Mouse (Mus musculus) embryonic fibroblast, embryonic 13.5 days (primary cell): ENCODE results near the gene Cfap46.

ENCODE experiments used
- CTCF ChIP-seq: IDR thresholded peaks from 2 replicates; pipeline ENCODE4 v1.5.1; 2011; ENCODE audit warnings: mild to moderate bottlenecking, control low read depth, low read length, moderate library complexity, borderline replicate concordance; ENCODE audit not compliant: insufficient read depth
- POLR2A ChIP-seq: IDR thresholded peaks from 2 replicates; pipeline ENCODE4 v1.6.1; 2011; ENCODE audit warnings: low read depth, mild to moderate bottlenecking, control low read depth, low read length, moderate library complexity

DNA sequence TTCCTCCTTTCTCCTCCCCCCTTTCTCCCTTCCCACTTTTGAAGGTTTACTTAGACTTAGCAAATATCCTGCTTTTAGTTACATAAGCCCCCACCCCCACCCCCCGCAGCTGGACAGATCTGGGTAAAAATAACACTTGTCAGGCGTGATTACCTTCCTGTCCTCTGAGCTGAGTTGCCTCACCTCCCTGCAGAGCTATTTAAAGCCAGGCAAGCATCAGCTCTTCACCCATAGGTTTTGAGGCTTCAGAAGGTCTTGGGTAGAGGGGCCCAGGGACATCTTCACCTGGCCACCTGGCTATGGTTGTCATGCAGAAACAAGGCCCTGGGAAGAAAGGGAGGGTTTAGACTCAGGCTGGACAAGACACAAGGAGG is 20.2 kb upstream of the Cfap46 start:
- TF ChIP-seq POLR2A (no peak), CTCF (no peak)
